Mouse (Mus musculus): ENCODE data around the gene Eif3g.
A peak's percentile ranks its signal among the peaks of the same experiment; 100 is the strongest.

Eif3g gene

DNA sequence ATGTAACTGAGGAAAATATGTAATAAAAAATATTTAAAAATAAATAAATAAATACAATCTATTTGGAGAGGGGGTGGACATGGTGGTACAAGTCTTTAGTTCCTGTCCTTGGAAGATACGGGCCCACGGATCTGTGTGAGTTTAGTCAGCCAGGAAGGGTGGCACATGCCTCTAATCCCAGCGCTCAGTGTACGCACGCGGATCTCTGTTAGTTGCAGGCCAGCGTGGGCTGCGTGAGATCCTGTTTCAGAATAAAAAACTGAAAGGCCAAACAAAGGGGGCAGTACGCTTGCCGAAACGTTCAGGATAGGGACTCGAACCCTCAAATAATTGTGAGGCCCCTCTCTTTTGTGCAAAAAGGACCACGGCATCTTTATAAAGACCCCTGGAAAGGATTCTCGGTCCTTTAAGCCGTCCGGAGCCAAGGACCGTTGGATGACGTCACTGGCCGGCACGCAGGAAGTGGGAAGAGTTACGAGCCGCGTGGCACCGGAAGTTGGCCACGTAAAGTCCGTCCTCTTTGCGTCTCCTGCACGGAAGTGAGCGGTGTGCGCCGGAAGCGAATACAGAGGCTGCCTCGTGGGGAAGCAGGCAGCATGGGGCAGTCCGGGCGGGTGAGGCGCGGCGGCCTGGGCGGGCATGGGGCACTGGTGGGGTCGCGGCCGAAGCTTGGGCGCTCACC, 10.6 kb downstream of the Eif3g start, which contains the start of gene Ppan:
Ppan (plus strand) TSS at position 472 of the 682 bp plus-strand sequence.
- DNase-seq: peak; percentile 94

DNA sequence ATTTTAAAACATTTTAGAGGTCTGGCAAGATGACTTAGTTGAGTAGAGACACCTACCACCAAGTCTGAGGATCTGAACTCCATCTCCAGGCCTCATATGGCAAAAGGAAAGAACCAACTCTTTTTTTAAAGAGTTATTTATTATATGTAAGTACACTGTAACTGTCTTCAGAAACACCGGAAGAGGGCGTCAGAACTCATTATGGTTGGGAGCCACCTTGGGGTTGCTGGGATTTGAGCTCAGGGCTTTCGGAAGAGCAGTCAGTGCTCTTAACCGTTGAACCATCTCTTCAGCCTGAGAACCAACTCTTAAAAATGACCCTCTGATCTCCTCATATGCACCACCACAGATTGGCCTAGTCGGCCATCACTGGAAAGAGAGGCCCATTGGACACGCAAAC, 11.2 kb downstream of the Eif3g start:
- DNase-seq: no peak

DNA sequence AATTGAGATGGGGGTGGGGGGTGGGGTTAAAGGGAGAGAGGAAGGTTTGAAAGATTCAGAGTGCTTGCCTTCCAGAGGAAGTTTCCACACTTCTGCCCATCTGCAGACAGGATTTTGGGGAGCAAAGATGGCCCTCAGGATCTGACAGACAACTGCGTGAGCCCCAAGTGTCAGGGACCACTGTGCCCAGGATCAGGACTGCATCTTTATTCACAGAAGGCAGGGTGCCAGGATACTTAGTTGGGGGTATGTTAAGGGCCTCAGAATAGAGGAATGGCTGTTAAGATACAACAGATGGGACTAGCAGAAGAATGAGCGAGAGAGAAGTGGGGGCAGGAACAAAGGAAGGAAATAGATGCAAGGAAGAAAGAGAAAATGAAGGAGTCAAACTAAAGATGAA, 11.9 kb downstream of the Eif3g start:
- no peak for DNase-seq

DNA sequence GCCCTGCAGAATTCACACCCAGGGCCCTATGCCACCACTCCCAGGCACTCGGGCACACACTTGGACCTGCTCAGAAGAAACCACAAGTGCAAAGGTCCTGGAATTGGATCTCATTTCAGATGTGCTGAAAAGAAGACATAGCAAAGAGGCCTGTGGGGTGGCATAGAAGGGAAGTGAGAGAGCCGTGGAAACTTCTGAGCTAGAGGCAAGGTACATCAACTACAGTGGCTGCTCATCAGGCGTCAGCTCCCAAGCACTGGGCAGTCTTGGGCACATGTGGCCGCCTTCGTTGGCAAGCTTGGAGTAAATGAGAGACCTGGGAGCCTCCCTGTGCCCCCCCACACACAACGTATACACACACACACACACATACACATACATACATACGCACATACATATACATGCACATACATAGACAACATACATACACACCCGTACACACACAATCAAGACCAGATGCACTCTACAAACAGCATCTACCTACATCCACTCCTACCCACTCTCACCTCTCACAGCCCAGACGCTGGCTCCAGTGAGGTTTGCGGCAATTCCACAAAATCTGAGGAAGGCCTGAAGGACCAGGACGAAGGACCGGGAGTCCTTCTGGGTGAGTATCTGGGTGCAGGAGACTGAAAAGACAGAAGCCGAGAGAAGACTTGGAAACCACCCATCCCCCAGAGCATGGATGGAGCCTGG, 19.2 kb downstream of the Eif3g start, which contains the start of gene Angptl6:
Angptl6 (minus strand) TSS at position 631 of the 696 bp plus-strand sequence.
- peak; percentile 33 for DNase-seq

DNA sequence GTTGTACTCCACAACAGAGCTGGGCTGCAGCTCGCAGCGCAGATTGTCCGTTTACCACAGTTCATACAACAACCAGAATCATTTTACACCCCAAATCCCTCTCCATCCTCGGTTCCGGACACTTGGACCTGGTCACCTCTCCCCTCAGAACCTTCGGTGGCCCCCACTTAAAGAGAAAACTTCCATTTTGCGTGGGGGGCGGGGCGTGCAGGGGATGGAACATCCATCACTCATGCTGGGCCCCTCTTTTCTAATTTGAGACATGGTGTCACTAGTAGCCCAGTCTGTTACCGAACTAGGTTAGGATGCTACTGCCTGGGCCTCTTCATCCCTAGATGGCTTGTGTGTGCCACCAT, 19.7 kb downstream of the Eif3g start:
- DNase-seq: no peak

DNA sequence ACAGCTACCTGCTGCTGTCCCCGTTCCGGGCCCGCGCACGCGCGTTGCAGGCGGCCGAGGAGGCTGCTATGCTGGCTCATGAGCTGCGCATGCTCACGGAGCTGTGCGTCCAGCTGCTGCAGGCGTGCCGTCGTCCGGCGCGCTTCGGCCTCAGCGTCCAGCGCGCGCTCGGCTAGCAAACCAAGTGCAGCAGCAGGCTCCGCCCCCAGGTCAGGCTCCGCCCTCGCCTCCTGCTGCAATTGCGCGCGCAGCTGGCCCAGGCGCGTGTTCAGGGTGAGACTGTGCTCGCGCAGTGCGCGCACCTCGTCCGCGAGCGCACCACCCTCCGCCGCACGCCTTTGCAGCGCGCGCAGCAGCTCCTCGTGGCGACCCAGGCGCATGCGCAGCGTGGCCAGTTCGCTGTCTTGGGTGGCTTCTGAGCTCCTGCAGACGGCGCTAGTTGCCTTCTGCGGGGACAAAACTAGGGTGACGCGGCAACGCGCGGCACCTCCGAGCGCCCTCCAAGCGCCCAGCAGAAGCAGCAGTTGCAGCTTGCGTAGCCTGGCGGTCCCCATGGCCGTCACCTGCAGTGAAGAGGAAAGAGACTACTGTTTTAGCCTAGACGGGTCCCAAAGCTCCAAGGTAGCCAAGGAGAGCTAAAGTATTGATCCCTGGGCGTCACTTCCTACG, 20.2 kb downstream of the Eif3g start:
- peak; percentile 99 for DNase-seq

DNA sequence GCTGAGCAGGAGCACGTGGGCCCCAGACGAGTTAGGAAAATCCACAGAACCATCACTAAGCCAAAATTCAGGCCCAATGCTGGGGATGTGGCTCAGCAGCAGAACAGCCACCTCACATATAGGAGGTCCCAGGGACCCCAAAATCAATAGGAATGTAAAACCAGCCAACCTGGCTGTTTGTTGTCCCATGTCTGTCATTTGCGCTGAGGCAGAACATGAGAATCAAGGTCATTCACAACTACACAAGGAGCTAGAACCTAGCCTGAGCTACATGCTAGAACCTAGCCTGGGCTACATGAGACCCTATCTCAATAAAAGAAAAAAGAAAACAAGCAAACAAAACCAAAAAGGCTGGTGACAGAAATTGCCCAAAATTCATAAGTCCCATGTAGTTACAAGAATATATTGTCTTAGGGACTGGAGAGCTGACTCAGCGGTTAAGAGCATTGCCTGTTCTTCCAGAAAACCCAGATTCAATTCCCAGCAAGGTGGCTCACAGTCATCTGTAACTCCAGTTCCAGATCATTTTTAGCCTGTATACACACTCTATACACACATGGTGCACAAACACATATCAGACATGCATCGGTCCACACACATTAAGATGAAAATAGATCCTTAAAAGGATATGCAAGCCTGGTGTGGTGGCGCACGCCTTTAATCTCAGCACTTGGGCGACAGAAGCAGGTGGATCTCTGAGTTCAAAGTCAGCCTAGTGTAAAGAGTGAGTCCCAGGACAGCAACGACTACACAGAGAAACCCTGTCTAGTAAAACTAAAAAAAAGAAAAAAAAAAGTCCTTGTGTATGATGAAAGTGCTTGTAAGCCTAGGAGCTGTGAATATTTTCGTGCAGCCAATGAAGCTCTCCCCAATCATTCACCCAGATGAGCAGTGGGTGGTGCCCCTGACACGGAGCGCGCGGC, 21.0 kb downstream of the Eif3g start:
- no peak for DNase-seq

DNA sequence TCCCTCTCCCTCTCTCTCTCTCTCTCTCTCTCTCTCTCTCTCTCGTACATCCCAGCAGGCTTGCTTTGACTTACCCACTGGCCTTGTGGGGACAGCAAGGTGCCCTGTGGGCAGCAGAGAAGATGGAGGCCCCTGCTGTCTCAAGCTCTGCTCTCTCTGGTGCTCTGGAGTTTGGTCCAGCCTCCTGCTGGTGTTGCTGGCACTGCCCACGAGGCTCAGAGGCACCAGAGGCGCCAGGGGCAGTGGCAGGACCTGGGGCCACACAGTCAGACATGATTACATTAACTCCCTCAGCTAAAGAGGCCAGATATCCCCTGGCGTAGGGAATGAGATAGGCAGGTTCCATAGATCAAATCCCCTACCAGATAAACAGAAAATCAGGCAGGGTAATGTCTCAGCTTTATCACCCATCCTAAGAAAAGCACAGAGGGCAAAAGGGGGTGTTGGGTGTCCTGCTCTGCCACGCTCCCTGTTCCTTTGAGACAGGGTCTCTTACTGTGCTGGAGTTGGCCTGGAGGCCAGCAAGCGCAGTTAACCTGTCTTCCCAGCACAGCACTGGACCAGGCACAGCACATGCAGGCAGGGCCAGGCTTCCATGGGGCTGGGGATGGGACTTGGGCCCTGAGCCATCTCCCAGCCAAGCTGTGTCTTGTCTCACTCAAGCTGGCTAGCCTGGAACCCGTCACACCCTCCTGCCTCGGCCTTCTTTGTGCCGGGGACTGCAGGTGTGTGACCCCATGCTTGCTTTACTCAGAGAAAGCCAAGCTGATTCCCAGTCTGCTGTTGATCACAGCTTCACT, 21.9 kb downstream of the Eif3g start:
- DNase-seq: no peak

DNA sequence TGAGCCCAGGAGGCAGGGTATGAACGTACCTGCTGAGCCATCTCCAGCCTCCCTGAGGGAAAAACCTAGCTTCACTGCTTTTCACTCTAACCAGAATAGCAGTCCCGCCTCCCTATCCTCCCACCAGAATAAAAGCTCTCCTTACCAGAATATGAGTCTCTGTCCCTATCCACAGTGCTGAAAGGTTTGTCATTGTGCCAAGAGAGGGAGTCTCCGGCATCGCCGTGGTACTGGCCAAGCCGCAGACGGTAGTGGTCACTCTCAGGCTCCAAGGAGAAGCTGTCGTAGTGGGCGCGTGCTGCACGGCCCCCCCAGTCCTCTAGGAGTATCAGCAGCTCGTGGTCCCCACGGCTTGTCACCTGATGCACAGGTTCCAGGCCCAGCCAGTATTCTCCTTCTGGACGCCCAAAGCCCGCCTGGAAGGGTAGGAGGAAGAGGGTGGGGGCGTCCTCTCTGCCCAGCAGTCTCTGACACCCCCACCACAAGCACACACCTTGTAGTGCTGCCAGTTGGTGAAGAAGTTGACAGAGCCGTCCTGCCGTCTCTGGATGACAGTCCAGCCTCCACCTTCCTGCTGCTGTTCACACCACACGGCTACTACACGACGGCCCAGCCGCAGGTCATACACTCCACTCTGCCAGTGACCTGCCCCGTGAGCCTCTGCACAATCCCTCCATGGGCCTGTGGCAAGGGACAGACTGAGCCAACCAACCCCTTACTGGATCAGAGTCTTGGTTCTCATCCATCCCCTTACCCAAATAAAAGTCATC, 23.2 kb downstream of the Eif3g start:
- DNase-seq: no peak

DNA sequence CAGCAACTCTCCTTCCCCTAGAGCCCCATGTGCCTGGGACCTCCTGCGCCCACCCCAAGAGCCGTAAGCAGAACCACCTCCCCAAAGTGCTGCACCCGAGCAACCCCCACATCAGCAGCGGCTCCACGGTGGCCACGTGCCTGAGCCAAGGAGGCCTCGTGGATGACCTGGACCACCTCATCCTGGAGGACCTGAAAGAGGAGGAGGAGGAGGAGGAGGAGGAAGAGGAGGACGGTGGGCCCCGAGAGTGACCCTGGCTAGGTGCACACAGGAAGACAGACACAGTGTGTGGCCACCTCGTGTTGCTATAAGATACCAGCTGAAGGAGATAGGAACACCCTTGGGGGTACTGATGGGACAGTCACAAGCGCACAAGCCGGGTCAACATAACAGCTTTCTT, 24.9 kb downstream of the Eif3g start:
- no peak for DNase-seq

DNA sequence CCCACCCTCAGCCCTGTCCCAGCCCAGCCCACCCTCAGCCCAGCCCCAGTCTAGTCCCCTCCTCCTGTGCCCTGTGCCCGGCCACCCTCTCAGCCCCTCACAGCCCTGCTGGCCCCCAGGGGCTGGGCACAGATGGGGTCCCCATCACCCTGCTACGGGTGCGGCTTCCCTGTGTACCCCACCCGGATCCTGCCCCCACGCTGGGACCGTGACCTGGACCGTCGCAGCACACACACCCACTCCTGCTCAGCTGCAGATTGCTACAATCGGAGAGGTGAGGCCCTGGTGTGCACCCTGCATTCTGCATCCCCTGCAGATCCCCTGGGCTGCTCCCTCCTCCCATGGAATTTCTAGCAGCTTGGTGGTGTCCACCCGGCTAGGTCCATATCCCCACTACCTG, 25.4 kb downstream of the Eif3g start:
- no peak for DNase-seq

DNA sequence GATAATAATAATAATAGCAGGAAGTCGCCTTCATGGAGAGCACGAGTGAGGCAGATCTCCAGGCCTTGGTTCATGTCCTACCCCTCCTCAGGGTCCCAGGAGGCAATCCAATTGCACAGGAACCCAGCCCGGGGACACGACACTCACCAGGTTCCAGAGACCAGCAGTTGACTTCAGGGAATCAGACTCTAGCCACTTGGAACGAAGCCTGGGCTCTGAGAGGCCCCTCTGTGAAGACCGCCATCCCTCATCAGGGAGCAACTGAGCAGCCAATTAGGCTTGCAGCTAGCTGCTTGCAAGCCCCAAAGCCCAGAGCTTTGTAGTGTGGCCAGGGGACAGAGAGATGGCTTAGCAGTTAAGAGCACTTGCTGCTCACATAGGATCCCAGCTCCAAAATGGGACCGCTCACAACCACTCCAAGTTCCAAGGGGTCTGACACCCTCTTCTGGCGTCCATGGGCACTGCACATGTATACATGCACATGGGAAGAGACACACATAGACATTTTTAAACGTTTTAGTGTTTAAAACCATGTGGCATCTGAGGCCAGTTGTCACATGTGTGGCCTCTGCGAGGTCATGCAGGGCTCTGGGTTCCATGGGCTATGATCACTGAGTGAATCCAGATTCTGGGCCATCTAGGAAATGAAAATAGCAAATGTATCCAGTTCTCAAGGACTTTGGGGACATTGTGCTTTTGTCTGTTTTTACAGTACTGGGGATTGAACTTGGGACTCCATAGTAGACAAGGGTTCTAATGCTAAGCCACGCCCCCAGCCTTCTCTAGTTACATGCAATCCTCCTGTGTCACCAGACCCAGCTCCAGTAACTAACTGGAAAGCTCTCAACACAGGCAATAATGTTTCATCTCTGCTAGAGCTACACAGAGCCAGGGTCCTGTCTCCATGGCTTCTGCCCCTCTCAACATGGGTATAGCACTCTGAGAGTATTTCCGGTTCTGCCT, 27.9 kb downstream of the Eif3g start:
- DNase-seq: no peak

DNA sequence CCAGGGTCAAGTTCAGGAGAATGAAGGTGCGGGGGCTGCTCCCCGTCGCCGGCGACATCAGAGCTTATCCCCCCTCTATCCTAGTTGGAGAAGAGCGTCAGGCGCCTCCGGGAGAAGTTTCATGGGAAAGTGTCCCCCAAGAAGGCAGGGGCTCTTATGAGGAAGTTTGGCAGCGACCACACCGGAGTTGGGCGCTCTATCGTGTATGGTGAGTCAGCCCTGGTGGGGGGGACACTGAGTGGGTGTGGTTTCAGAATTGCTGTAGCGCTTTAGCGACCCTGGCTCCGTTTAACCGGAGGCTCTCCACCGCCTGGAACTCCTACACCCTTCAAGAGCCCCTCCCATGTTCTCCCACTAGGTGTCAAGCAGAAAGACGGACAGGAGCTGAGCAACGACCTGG, 29.2 kb downstream of the Eif3g start:
- DNase-seq: no peak

DNA sequence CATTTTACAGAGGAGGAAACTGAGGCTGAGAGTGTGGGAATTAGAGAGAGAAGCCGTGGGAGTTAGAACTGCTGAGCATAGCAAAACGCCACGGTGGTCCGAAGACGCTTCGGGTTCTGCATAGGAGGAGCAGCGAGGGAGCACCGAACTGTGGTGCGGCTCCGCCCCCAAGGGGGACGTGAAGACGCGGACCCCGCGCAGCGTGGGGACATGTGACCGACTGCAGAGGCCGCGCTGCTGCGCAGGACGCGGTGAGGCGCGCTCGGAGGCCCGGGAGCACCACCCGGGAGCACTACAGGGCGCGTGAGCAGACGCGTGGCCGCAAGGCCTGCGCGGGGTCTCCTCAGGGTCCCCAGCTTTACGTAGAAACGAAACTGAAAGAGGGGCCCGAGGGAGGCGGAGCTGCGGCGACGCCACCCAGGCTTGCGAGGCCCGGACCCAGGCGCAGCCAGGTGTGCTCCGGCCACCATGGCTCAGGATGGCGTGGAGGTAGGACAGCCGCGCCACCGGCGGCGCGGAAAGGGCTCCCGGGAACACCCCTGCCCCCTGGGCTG, 29.9 kb downstream of the Eif3g start, which contains the start of gene A230050P20Rik:
A230050P20Rik (plus strand) TSS at position 195 of the 554 bp plus-strand sequence.
- DNase-seq: peak; percentile 70

DNA sequence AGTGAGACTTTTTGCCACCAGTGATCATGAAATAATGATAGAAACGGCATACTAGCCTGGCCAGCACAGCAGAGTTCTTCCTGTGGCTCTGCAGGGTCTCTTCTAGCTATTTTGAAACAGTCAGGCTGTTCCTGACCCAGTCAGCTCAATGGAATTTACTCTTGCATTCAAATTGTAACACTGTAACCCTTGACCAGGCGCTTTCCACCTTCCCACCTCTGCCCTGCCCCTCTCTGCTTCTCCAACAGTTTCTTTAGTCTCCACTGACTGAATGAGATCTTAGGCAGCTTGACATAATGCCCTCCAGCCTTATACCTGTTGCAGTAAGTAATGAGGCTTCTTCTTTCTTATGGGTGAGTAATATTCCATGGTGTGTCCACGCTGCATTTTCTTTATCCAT, 31.5 kb downstream of the Eif3g start:
- DNase-seq: no peak

DNA sequence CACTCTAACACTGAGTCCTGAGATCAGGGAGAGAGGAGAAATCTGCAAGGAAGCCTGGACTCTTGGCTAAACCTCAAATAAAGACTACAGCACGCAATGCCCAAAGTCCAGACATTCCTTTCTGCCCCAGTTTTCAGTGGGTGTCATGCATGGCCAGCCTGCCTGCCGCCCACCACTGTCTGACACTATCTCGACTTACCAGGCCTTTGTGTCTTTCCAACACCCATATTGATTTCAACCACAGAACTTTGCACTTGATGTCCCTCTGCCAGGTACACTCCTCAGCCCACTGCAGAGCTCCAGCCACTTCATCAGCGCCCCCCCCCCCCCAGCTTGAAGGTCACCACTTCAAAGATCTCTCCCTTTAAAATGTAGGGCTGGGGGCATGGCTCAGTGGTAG, 36.2 kb downstream of the Eif3g start:
- DNase-seq: no peak

DNA sequence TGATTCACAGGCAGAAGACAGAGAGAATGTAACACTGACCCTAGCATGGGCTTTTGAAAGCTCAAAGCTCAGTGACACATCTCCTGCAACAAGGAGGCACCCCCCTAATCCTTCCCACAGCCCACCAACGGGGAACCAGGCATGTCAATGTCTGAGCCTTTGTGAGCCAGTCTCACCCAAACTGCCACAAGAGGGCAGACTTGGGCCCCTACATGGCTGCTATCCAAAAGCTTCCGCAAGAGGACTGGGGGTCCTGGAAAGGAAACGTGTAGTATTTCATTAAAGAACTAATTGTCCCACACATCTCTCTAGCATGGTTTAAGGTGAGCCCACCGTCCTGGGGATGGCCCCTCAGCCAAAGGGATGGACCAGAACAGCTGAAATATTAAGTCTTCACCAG, 36.6 kb downstream of the Eif3g start:
- no peak for DNase-seq

DNA sequence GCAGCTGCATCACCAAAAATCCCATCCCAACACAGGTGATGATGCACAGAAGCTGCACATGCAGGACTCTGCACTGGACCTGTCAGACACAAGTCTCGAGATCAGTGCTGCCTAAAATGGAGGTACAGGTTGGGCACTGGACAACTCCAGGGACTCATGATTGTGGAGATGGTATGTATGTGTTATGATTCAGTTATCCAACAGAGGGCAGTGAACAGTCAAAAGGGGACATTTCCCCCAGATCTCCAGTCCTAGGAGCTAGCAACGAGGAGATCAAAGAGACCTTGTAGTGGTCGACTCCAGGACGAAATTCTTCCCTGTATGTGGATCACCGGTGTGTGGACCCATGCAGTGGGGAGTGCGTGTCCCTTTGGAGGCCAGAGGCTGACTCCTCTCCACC, 38.5 kb downstream of the Eif3g start:
- no peak for DNase-seq

DNA sequence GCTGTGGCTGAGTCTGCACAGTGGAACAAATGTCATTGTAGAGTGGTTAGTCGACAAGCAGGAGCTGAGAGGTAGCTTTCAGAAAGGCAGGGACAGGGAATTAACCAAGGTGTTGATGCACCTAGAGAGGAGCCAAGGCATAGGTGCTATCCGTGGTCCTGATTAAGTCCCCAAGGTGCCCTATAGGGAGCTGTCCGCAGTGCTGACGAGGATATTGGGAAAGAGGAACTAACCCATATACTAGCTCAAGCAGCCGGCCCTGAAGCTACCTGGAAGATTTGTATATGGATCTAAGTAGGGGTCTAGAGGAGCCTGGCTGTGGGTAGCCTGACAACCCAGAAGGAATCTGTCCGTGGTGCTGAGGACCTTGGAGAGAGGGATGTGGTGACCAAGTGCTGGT, 41.3 kb downstream of the Eif3g start:
- DNase-seq: no peak

DNA sequence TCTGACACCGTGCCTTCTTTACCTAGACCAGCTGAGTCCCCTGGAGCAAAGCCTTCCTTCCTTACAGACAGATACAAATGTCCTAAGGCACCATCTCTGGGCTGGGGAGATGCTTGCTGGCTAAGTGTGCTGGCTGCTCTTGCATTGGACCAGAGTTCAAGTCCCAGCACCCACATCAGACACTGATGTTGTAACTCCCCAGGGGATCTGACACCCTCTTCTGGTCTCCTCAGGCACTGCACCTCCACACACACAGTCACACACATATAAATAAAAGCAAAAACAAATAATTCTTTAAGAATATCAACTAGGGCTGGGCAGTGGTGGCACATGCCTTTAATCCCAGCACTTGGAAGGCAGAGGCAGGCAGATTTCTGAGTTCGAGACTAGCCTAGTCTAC, 48.2 kb downstream of the Eif3g start:
- DNase-seq: no peak
